Mouse (Mus musculus): Measurements from ENCODE around the gene Grhl3.

The Grhl3 gene

GRCm38 (mm10) chr4:135575365-135576140 is 2.1 kb upstream of the Grhl3 start:
- no peak for DNase-seq (ENCODE audit: low spot score in 2 of 2)

- DNase-seq (ENCODE audit: low spot score in 2 of 2) = no peak
These were observed 1.2 kb downstream of the Grhl3 start for GRCm38 (mm10) chr4:135572276-135572675.

- DNase-seq (ENCODE audit: low spot score in 2 of 2) = no peak
These were observed 2.3 kb downstream of the Grhl3 start for GRCm38 (mm10) chr4:135571037-135571550.

GRCm38 (mm10) chr4:135570152-135571036 is 3.0 kb downstream of the Grhl3 start:
- no peak for DNase-seq (ENCODE audit: low spot score in 2 of 2)

- DNase-seq (ENCODE audit: low spot score in 2 of 2) = no peak
These were observed 4.2 kb downstream of the Grhl3 start for GRCm38 (mm10) chr4:135569201-135569600.

GRCm38 (mm10) chr4:135567484-135567883 is 5.9 kb downstream of the Grhl3 start:
- DNase-seq (ENCODE audit: low spot score in 2 of 2) = no peak

- DNase-seq (ENCODE audit: low spot score in 2 of 2) = peak in 1 of 2 experiments; percentile 24
These were observed 6.4 kb downstream of the Grhl3 start for GRCm38 (mm10) chr4:135567042-135567441.

- DNase-seq (ENCODE audit: low spot score in 2 of 2) = no peak
These were observed 8.0 kb downstream of the Grhl3 start for GRCm38 (mm10) chr4:135565400-135565799.

- DNase-seq (ENCODE audit: low spot score in 2 of 2) = no peak
These were observed 9.6 kb downstream of the Grhl3 start for GRCm38 (mm10) chr4:135563794-135564193.

- DNase-seq (ENCODE audit: low spot score in 2 of 2) = no peak
These were observed 24.1 kb downstream of the Grhl3 start for GRCm38 (mm10) chr4:135549323-135549722.

GRCm38 (mm10) chr4:135548521-135549077 is 24.8 kb downstream of the Grhl3 start:
- no peak for DNase-seq (ENCODE audit: low spot score in 2 of 2)

GRCm38 (mm10) chr4:135548108-135548507 is 25.3 kb downstream of the Grhl3 start:
- DNase-seq (ENCODE audit: low spot score in 2 of 2) = no peak

GRCm38 (mm10) chr4:135547551-135547950 is 25.9 kb downstream of the Grhl3 start:
- DNase-seq (ENCODE audit: low spot score in 2 of 2) = no peak

GRCm38 (mm10) chr4:135546793-135547192 is 26.6 kb downstream of the Grhl3 start:
- DNase-seq (ENCODE audit: low spot score in 2 of 2) = no peak

- DNase-seq (ENCODE audit: low spot score in 2 of 2) = no peak
These were observed 27.4 kb downstream of the Grhl3 start for GRCm38 (mm10) chr4:135546008-135546407.

- no peak for DNase-seq (ENCODE audit: low spot score in 2 of 2)
These were observed 28.3 kb downstream of the Grhl3 start for GRCm38 (mm10) chr4:135545080-135545511.

GRCm38 (mm10) chr4:135544284-135544683 is 29.1 kb downstream of the Grhl3 start:
- no peak for DNase-seq (ENCODE audit: low spot score in 2 of 2)

- DNase-seq (ENCODE audit: low spot score in 2 of 2) = no peak
These were observed 33.4 kb downstream of the Grhl3 start for GRCm38 (mm10) chr4:135540057-135540456.

- no peak for DNase-seq (ENCODE audit: low spot score in 2 of 2)
These were observed 34.4 kb downstream of the Grhl3 start for GRCm38 (mm10) chr4:135539056-135539455.

- no peak for DNase-seq (ENCODE audit: low spot score in 2 of 2)
These were observed 38.4 kb downstream of the Grhl3 start for GRCm38 (mm10) chr4:135535021-135535420.

GRCm38 (mm10) chr4:135533001-135533400 is 40.4 kb downstream of the Grhl3 start:
- DNase-seq (ENCODE audit: low spot score in 2 of 2) = no peak

Data from left cerebral cortex, adult 9 months (tissue).